Mouse (Mus musculus): Measurements from ENCODE around the gene Serpinf1.
A peak's percentile ranks its signal among the peaks of the same experiment; 100 is the strongest.
"Not testable (repeated sequence)": the region's sequence is repeated elsewhere in the genome, so short reads cannot be mapped to it uniquely, and the experiment has no call there.

The Serpinf1 gene

DNA sequence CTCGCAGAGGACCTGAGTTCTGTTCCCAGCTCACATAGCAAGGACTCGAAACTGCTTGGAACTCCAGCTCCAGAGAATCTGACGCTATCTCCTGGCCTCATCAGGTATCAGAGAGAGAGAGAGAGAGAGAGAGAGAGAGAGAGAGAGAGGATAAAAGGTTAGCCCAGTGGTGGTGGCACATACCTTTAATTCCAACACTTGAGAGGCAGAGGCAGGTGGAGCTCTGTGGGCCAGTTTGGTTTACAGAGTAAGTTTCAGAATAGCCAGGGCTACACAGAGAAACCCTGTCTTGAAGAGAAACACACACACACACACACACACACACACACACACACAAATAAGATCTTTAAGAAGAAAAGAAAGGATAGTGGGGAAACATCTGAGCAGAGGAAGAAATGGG lies 590 bp upstream of the Serpinf1 start:
- DNase-seq (ENCODE audit: extremely low read depth, low read depth), result no peak

DNA sequence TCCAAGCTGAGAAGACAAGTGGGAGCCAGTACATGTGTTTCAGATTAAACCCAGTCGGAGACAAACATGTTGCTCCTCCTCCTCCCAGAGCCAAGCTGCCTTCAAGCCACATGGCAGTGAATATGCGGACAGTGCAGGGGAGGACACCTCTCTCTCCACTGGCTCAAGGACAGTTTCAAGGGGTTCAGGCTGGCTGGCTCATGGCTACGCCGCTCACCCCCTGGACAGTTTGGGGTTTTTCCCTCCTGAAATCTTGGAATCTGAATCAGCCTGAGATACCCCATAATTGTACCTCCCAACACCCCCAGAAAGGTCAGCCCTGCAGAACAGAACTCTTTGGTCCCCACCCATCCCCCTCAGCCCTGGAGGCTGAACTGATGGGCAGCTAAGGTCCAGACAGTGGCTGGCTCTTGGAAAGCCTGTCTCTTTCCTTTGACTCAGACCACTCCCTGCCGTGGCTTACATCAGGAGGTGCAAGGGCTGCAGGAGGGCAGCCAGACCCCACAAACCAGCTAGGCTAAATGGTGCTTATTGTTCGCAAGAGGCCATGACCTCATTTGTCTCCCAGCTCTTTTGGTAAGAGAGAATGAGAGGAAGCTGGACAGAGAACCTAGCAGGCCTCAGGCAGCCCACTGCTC lies 1.0 kb downstream of the Serpinf1 start:
- no peak for DNase-seq (ENCODE audit: extremely low read depth, low read depth)

DNA sequence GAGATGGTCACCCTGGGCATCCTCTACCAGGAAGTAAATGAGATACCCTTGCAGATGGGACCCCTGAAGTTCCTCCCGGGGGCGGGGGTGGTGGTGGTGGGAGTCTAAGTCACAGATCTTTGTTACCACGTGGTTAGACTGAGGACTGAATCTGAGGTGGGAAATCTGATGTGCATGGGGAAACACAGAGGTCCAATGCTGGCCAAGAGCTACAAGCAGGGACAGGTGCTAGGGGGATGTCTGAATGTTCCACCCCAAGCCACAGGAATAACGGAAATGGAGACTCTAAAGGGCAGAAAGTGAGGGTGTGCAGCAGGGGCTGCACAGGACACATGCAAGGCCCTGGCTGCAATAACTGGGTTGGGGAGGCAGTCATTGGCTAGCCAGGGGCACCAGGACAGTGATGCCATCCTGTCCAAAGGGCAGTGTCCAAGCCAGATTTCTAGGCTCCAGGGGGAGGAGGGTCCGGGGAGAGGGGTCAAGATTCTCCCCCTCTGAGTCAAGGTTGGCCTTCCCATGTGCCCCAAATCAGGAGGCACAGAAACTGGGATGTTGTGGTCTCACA lies 1.6 kb downstream of the Serpinf1 start:
- DNase-seq (ENCODE audit: extremely low read depth, low read depth), result no peak

- DNase-seq (ENCODE audit: extremely low read depth, low read depth), result no peak
Measured at GRCm38 (mm10) chr11:75420037-75420436, 2.5 kb downstream of the Serpinf1 start.

- no peak for DNase-seq (ENCODE audit: extremely low read depth, low read depth)
Measured at GRCm38 (mm10) chr11:75415994-75416393, 6.5 kb downstream of the Serpinf1 start.

DNA sequence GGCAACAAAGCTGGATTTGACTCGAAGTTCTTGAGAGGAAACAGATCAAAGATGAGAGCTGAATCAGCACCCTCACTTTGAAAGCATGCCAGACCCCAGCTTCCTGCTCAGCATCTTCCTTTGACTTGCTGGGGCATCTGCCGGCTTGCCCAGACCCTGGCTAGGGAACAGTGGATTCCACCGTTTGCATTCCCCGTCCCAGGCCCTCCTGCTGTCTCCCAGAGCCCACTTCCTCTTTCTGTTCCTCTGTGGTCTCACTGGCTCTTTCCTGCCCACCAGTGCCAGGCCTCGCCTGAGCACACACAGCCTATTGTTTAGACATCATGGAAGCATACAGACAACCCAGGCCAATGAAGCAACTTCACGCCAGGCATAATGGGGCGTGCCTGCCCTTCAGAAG lies 7.4 kb downstream of the Serpinf1 start:
- DNase-seq (ENCODE audit: extremely low read depth, low read depth), result peak; percentile 32

GRCm38 (mm10) chr11:75410591-75410990 lies 11.9 kb downstream of the Serpinf1 start:
- no peak for DNase-seq (ENCODE audit: extremely low read depth, low read depth)

GRCm38 (mm10) chr11:75409679-75410575 lies 12.6 kb downstream of the Serpinf1 start:
- no peak for DNase-seq (ENCODE audit: extremely low read depth, low read depth)

GRCm38 (mm10) chr11:75406865-75407264 lies 15.6 kb downstream of the Serpinf1 start:
- peak; percentile 45 for DNase-seq (ENCODE audit: extremely low read depth, low read depth)

DNA sequence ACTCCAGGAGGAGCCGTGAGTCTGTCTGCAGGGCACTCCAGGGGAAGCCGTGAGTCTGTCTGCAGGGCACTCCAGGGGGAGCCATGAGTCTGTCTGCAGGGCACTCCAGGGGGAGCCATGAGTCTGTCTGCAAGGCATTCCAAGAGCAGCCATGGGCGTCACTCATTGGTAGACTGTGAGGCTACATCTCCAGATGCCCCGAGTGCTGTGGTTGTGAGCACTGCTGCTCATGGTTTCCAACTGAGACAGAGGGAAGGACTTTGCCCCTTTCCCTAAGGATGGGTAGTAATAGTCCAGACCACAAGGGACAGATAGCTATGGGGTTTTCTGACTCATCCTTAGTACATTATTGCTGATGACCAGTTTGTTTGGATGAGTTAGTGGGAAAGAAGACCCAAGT lies 16.4 kb downstream of the Serpinf1 start:
- DNase-seq (ENCODE audit: extremely low read depth, low read depth), result no peak

DNA sequence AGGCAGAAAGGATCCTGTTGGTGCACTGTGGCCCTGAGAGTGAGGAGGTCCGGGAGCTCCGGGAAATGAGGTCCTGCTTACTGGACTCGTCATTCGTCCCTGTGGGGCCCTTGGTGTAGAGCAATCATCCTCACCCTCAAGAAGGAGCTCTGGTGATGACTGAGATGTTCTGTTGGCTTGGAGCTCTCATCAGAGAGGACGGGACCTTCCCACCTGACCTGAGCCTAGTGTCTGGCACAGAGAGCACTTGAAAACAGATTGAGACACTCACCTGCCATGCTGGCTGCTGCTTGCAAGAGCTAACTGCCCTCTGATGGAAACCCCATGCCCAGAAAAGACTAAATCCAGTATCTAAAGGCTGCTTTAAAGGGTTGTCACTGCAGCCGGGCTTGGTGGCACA lies 17.7 kb downstream of the Serpinf1 start:
- no peak for DNase-seq (ENCODE audit: extremely low read depth, low read depth)

DNA sequence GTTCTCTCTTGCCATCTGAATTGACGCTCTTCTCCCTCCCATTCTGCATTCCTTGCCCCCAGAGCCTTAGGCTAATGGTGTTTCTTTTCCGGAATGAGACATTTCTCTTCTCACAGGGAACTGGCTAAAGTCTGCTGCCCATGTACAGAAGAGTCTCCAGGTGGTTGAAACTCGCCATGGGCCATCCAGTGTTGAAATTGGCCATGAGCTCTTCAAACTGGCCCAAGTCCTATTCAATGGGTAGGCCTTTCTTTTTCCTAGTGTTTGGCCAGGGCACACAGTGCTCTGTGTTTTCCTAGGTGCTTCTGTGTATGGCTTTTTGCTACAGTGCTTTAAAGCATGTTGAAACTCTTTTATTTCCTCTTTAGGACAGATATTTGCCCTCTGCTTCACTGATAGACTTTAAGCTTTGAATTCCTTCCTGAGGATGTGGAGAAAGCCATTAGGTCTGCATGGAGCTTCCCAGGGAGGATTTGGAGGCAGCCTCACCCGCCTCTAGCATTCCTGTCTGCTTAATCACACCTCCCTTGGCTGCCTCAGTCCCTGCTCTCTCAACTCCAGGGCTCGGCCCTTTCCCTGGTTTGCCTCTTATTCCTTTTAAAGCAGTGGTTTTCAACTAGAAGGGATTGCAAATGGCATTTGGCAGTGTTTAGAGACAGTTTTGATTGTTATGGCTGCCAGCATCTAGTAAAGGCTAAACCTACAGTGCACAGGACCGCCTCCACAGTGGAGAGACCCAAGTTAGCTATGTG lies 19.0 kb downstream of the Serpinf1 start:
- no peak for DNase-seq (ENCODE audit: extremely low read depth, low read depth)

DNA sequence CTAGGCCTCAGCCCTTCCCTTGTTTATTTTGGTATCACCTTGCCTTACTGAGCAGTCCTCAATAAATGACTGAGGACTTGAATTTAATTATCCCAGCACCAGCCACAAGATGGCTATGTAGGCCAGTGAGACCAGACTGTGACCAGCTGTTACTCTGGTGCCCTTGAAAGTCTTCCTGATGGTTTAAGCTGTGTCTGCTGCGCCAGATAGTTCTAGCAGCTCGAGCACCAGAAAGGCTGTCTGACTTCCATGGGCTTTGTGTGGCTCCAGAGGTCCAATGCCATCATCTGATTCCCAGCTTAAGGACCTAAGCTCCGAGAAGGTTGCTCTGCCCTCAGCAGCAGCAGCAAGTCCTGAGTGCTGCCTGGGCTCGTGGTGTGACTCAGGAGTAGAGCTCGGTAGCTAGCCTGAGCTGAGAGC lies 20.2 kb downstream of the Serpinf1 start:
- no peak for DNase-seq (ENCODE audit: extremely low read depth, low read depth)

DNA sequence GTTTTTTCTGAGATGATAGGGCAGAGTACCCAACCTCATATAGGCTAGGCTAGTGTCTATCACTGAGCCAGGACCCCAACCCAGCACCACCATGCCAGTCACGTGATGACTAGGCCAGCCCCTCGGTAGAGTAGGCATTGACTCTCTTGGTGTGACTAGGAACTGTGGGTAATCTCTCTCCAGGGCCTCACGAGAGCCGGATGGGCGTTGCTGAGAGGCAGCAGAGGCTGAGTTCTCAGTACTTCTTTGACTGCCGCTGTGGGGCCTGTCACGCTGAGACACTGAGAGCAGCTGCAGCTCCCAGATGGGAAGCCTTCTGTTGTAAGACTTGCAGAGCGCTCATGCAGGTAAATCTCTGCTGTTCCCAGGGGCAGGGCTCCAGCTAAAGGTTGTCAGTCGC lies 22.4 kb downstream of the Serpinf1 start:
- DNase-seq (ENCODE audit: extremely low read depth, low read depth), result no peak

- no peak for DNase-seq (ENCODE audit: extremely low read depth, low read depth)
Measured at GRCm38 (mm10) chr11:75399411-75399841, 23.1 kb downstream of the Serpinf1 start.

- DNase-seq (ENCODE audit: extremely low read depth, low read depth), result no peak
Measured at GRCm38 (mm10) chr11:75397452-75397851, 25.0 kb downstream of the Serpinf1 start.

DNA sequence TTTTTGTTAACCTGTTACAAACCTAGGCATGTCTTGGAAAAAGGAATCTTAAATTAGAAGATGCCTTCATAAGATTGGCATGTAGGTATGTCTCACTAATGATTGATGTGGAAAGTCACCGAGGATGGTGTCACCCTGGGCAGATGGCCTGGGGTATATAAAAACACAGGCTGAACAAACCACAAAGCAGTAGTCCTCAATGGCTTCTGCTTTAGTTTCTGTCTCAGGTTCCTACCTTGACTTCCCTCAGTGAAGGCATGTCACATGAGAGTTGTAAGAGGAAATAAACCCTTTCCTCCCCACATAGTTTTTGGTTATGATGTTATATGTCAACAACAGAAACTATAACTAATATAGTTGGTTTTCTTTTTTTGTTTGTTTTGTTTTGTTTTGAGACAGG lies 26.9 kb downstream of the Serpinf1 start:
- no peak for DNase-seq (ENCODE audit: extremely low read depth, low read depth)

DNA sequence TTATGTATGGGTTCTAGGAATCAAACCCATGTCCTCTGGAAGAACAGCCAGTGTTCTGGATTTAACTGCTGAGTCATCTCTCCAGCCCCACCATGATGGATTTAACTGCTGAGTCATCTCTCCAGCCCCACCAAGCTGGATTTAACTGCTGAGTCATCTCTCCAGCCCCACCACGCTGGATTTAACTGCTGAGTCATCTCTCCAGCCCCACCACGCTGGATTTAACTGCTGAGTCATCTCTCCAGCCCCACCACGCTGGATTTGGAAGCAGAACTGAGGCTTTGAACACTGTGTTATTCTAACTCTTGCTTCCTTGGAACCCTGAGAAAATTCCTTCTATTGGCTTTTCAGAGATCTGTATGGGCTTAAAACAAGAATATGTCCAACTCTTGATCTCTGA lies 39.0 kb downstream of the Serpinf1 start:
- DNase-seq (ENCODE audit: extremely low read depth, low read depth), result peak; percentile 58

DNA sequence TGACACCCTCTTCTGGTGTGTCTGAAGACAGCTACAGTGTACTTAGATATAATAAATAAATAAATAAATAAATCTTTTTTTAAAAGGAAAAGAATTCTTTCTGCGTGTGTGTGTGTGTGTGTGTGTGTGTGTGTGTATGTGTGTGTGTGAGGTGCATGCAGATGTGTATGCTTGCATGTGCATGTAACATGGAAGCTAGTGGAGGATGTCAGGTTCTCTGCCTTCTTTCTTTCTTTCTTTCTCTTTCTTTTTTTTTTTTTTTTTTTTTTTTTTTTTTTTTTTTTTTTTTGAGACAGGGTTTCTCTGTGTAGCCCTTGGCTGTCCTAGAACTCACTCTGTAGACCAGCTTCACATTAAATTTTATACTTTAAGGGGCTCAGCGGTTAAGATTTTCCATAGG lies 43.7 kb downstream of the Serpinf1 start:
- DNase-seq (ENCODE audit: extremely low read depth, low read depth), result not testable (repeated sequence)

GRCm38 (mm10) chr11:75377125-75377524 lies 45.4 kb downstream of the Serpinf1 start:
- DNase-seq (ENCODE audit: extremely low read depth, low read depth), result peak; percentile 43

All from MEL-GATA-1-ER (cell line).